Mouse (Mus musculus) C2C12 (cell line): Measurements from ENCODE around the gene Fli1. TPM values are rescaled to one million over a fixed set of nuclear protein-coding genes. Genes with fewer than 3 reads are reported as not detected.

Source experiments
- H3K27me3 ChIP-seq: one replicate; pipeline ENCODE4 v1.6.1; 2011; ENCODE audit not compliant: control insufficient read depth, insufficient read depth, insufficient read length
- H3K36me3 ChIP-seq: one replicate; pipeline ENCODE4 v1.6.1; 2011; ENCODE audit not compliant: control insufficient read depth, insufficient read depth
- H3K4me3 ChIP-seq: one replicate; pipeline ENCODE4 v1.5.1; 2011; ENCODE audit warnings: mild to moderate bottlenecking, control low read depth; ENCODE audit not compliant: poor library complexity, insufficient read depth, severe bottlenecking
- H3K79me2 ChIP-seq: one replicate; pipeline ENCODE4 v1.6.1; 2011; ENCODE audit not compliant: control insufficient read depth, insufficient read depth
- H3K79me3 ChIP-seq: one replicate; pipeline ENCODE4 v1.6.1; 2011; ENCODE audit warnings: low read depth, control low read depth
- H3ac ChIP-seq: one replicate; pipeline ENCODE3; 2011; ENCODE audit warnings: low read depth; ENCODE audit not compliant: control insufficient read depth, insufficient read length
- CEBPB ChIP-seq: IDR thresholded peaks from one replicate; pipeline ENCODE4 v1.6.1; 2011; ENCODE audit warnings: low read depth, mild to moderate bottlenecking, control low read depth, moderate library complexity
- CTCF ChIP-seq: IDR thresholded peaks from one replicate; pipeline ENCODE4 v1.5.1; 2011; ENCODE audit not compliant: control insufficient read depth, insufficient read depth, insufficient read length
- FOSL1 ChIP-seq: IDR thresholded peaks from one replicate; pipeline ENCODE4 v1.8.0; 2011; ENCODE audit warnings: mild to moderate bottlenecking, low read length; ENCODE audit not compliant: poor library complexity, insufficient read depth, severe bottlenecking
- MAX ChIP-seq: IDR thresholded peaks from one replicate; pipeline ENCODE4 v1.6.1; 2011; ENCODE audit warnings: mild to moderate bottlenecking, control low read depth
- MYOD1 ChIP-seq: IDR thresholded peaks from one replicate; pipeline ENCODE4 v1.6.1; 2011; ENCODE audit warnings: low read depth; ENCODE audit not compliant: control insufficient read depth, insufficient read length
- MYOG ChIP-seq: IDR thresholded peaks from one replicate; pipeline ENCODE4 v1.6.1; 2011; ENCODE audit not compliant: control insufficient read depth, insufficient read length; ENCODE audit errors: extremely low read depth
- USF1 ChIP-seq: IDR thresholded peaks from one replicate; pipeline ENCODE4 v1.6.1; 2011; ENCODE audit warnings: low read depth, mild to moderate bottlenecking, control low read depth, moderate library complexity
- polyA plus RNA-seq: library from polyadenylated mRNA; unstranded; fragments of >200 nt; fragmentation: generic; extraction: Trizol; gene quantifications from one replicate; pipeline ENCODE4 v1.2.1, GENCODE M21; 2012; ENCODE audit warnings: missing spikeins

Fli1 gene
- polyA plus RNA-seq, 1 experiment: not detected

- H3K27me3 ChIP-seq: peaks cover 31% of the 10 kb centered on the region
- no peak overlapping the region for H3K4me3 ChIP-seq
- TF ChIP-seq CTCF (no peak), CEBPB (no peak), MYOD1 (no peak), FOSL1 (no peak), MYOG (no peak)
- H3K79me2 ChIP-seq: no peaks in the 10 kb centered on the region
- no peaks in the 10 kb centered on the region for H3K36me3 ChIP-seq
- no peak overlapping the region for H3ac ChIP-seq
- no peaks in the 10 kb centered on the region for H3K79me3 ChIP-seq
Measured at GRCm38 (mm10) chr9:32391092-32391491, 151.6 kb downstream of the Fli1 start.

GRCm38 (mm10) chr9:32388120-32388519 is 154.5 kb downstream of the Fli1 start:
- no peaks in the 10 kb centered on the region for H3K36me3 ChIP-seq
- TF ChIP-seq MYOD1: no peak
- H3K79me2 ChIP-seq: no peaks in the 10 kb centered on the region
- H3K27me3 ChIP-seq: peaks cover 28% of the 10 kb centered on the region
- no peaks in the 10 kb centered on the region for H3K79me3 ChIP-seq
- H3ac ChIP-seq: no peak overlapping the region
- H3K4me3 ChIP-seq: no peak overlapping the region

GRCm38 (mm10) chr9:32384906-32385305 is 157.8 kb downstream of the Fli1 start:
- no peak overlapping the region for H3K4me3 ChIP-seq
- TF ChIP-seq MYOD1: no peak
- no peak for TF ChIP-seq CEBPB
- TF ChIP-seq MYOG: no peak
- TF ChIP-seq MAX: no peak
- no peaks in the 10 kb centered on the region for H3K79me2 ChIP-seq
- no peak overlapping the region for H3ac ChIP-seq
- H3K79me3 ChIP-seq: no peaks in the 10 kb centered on the region
- peaks cover 6% of the 10 kb centered on the region for H3K27me3 ChIP-seq
- H3K36me3 ChIP-seq: no peaks in the 10 kb centered on the region

- Histone ChIP-seq H3K4me3 (no peak overlapping the region), H3K36me3 (no peaks in the 10 kb centered on the region), H3K79me2 (no peaks in the 10 kb centered on the region), H3K79me3 (no peaks in the 10 kb centered on the region), H3ac (no peak overlapping the region), H3K27me3 (peaks cover 5% of the 10 kb centered on the region)
- TF ChIP-seq CEBPB (no peak), MAX (no peak), USF1 (no peak), MYOD1 (no peak), FOSL1 (no peak), CTCF (no peak), MYOG (no peak)
Measured at GRCm38 (mm10) chr9:32376863-32377590, 165.6 kb downstream of the Fli1 start.

DNA sequence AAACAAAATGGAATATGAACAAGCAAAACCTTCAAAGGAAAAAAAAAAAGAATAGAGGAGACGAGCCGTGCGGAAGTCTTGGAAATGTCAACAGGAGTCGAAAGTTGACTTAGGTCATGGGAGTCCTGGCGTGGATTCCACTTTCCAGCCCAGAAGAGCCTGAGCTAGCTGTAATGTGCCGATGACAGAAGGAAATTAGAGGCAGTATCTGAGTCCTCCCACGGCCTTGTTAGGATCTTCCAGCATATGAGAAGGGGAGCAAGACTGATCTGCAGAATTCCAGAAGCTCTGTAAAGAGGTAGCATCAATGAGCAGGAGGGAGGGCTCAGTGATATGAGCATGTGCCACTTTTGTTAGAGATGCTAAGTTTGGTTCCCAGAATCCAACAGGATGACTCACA is 166.6 kb downstream of the Fli1 start:
- H3K36me3 ChIP-seq: no peaks in the 10 kb centered on the region
- H3K79me2 ChIP-seq: no peaks in the 10 kb centered on the region
- no peak overlapping the region for H3ac ChIP-seq
- peaks cover 5% of the 10 kb centered on the region for H3K27me3 ChIP-seq
- H3K4me3 ChIP-seq: no peak overlapping the region
- no peaks in the 10 kb centered on the region for H3K79me3 ChIP-seq
- TF ChIP-seq MYOG: no peak
- TF ChIP-seq MAX: no peak
- no peak for TF ChIP-seq CEBPB
- no peak for TF ChIP-seq CTCF
- TF ChIP-seq MYOD1: no peak
- no peak for TF ChIP-seq USF1
- TF ChIP-seq FOSL1: no peak

- H3K36me3 ChIP-seq: no peaks in the 10 kb centered on the region
- H3K27me3 ChIP-seq: peaks cover 9% of the 10 kb centered on the region
- no peak overlapping the region for H3ac ChIP-seq
- H3K79me3 ChIP-seq: no peaks in the 10 kb centered on the region
- H3K79me2 ChIP-seq: no peaks in the 10 kb centered on the region
- TF ChIP-seq MYOD1: no peak
- no peak overlapping the region for H3K4me3 ChIP-seq
Measured at GRCm38 (mm10) chr9:32373656-32374055, 169.0 kb downstream of the Fli1 start.

Other genes starting within 250 kb of the Fli1 start
- not detected for gene Kcnj5, start 198.5 kb downstream of the Fli1 start, polyA plus RNA-seq
- not detected for gene Kcnj1, start 170.4 kb downstream of the Fli1 start, polyA plus RNA-seq
- 9.4 TPM for gene Ets1, start 93.4 kb upstream of the Fli1 start, polyA plus RNA-seq